Mouse (Mus musculus): ENCODE data around the gene Pla2g4b. TPM values are rescaled to one million over a fixed set of nuclear protein-coding genes. Genes with fewer than 3 reads are reported as not detected.

Gene Pla2g4b
- total RNA-seq, 1 experiment from 2014 or later = 3.4 TPM

DNA sequence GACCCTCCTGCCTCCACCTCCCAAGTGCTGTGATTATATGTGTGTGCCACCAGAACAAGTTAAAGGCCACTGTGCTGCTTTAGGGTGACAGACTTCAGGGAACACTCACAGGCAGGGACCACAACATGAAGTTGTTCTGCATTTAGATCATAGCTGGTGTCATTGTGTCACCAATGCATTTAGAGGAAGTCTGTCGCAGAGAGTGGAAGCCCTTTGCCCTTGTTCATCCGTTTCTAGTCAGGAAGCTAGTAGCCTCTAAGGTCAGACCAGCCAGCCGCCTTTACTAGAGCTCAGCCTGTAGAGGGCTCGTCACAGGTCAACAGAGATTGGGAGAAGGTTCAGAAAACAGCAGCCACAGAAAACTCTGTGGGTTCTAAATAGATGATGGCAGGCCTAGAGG, 24.5 kb upstream of the Pla2g4b start:
- peak; percentile 77 to 84 for ATAC-seq (replicated peaks in 1 of 2; ENCODE audit: insufficient read depth in 1 of 2, low FRiP score in 2 of 2, low TSS enrichment in 1 of 2, low read depth in 1 of 2, poor library complexity in 2 of 2, severe bottlenecking in 2 of 2)

DNA sequence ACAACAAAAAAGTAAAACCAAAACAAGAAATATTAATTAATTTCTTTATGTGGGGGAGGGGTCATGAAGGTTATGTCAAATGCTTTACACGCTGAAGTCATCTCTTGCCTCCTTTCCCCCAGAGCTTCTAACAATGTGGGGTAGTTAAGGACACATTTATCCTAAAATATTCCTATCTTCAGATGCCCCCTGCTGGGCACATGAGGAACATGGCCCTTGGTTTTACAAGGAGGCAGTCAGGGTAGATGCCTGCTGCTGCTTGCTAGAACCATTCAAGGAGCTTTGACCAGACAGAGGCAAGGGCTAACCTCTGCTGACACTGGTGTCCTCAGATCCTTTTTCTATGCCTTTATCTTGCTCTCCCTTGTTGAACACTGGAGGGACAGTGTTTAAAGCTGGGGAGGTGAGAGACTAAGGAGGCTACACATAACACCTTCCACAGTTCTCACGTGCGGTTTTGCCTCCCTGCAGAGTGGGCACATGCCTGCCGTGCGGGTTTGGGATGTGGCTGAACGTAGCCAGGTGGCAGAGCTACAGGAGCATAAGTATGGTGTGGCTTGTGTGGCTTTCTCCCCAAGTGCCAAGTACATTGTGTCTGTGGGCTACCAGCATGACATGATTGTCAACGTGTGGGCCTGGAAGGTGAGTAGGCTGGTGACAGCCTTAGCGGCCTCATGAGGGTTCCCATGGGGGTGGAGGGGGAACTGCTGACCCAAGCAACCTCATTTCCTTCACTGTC, 21.6 kb upstream of the Pla2g4b start:
- peak in 1 of 2 experiments; percentile 30; a peak in 1 of 4 replicates for ATAC-seq (replicated peaks in 1 of 2; ENCODE audit: insufficient read depth in 1 of 2, low FRiP score in 2 of 2, low TSS enrichment in 1 of 2, low read depth in 1 of 2, poor library complexity in 2 of 2, severe bottlenecking in 2 of 2)

DNA sequence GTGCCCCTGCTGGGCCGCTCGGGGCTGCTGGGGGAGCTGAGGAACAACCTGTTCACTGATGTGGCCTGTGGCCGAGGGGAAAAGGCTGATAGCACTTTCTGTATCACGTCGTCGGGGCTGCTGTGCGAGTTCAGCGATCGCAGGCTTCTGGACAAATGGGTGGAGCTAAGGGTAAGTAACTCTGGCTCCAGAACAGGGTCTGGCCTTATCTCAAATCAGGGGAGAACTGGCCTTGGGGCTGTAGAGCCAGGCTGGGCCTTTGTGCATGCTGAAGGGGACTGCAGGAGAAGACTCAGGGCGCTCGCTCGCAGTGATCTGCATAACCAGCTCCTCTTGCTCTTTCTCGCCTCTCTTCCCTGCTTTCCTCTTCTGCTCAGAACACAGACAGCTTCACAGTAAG, 20.3 kb upstream of the Pla2g4b start:
- no peak for ATAC-seq (replicated peaks in 1 of 2; ENCODE audit: insufficient read depth in 1 of 2, low FRiP score in 2 of 2, low TSS enrichment in 1 of 2, low read depth in 1 of 2, poor library complexity in 2 of 2, severe bottlenecking in 2 of 2)

DNA sequence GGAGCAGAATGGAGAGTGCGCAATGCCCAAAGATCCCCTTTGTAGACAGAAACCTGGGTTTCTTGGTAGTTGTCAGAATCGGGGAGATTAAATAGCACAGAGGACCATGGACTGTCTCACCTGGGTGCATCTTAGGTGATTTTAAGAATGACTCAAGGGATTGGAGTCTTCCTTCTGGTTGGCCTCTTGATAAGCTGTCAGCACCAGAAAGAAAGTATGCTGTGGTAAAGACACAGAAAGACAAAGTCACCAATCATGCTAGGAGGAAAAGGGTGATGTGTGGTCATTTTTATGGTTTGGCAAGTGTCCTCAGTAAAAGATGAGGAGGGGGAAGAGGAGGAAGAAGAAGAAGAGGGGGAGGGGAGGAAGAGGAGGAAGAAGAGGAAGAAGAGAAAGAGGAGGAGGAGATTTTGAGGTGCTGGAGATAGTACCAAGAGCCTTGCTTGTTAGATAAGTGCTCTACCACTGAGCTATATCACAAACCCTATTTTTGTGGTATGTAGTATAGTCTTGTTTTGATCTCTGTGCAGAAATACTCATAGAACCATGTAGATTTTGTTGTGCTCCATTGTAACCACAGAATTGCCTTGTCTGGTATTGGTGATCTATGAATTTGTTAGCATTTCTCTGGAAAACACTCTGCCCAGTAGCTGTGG, 19.3 kb upstream of the Pla2g4b start:
- ATAC-seq (replicated peaks in 1 of 2; ENCODE audit: insufficient read depth in 1 of 2, low FRiP score in 2 of 2, low TSS enrichment in 1 of 2, low read depth in 1 of 2, poor library complexity in 2 of 2, severe bottlenecking in 2 of 2) = no peak

DNA sequence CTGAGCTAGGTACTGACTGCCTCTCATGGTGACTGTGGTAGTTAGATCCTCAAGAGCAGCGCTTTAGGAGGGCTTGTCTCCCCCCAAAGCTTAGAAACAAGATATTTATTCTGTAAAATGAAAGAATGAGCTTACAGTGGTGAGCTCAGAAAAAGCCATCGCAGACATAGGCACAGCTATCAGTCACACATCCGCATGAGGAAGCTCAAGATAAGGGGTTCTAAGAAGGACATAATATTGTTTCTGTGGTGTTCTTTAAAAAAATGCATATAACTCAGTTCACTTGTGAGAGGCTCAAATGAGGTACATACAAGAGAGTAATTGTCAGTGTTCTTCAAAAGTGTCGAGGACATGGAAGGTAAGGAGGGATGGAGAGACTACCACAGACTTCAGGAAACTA, 17.3 kb upstream of the Pla2g4b start:
- ATAC-seq (replicated peaks in 1 of 2; ENCODE audit: insufficient read depth in 1 of 2, low FRiP score in 2 of 2, low TSS enrichment in 1 of 2, low read depth in 1 of 2, poor library complexity in 2 of 2, severe bottlenecking in 2 of 2) = no peak

DNA sequence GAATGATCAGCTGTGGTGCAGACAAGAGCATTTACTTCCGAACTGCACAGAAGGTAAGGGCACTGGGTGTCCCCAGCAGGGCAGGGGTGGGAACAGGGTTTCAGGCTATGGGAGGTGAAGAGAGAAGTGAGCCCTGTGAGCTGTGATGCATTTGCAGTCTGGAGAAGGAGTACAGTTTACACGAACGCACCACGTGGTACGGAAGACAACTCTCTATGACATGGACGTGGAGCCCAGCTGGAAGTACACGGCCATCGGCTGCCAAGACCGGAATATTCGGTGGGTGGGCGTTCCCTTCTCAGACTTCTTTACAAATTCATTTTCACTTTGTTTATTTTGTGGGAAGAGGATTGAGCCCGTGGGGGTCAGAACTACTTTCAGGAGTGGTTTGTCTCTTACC, 15.6 kb upstream of the Pla2g4b start:
- no peak for ATAC-seq (replicated peaks in 1 of 2; ENCODE audit: insufficient read depth in 1 of 2, low FRiP score in 2 of 2, low TSS enrichment in 1 of 2, low read depth in 1 of 2, poor library complexity in 2 of 2, severe bottlenecking in 2 of 2)

DNA sequence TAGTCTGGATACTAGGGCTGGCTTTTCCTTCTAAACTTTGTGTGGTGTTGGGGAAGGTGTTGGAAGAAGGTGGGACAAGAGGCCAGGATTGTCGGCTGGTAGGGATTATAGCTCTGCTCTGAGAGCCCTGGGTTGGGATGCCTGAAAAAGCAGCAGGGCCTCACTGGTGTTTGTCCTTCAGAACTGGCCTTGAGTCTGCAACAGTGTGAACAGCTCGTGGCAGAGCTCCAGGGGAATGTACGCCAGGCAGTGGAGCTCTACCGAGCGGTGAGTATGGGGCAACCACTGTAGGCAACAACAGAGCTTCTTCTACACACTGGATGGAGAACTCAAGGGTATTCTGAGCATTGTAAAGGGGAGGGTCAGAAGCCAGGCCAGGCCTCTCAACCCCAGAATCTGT, 8.9 kb upstream of the Pla2g4b start:
- ATAC-seq (replicated peaks in 1 of 2; ENCODE audit: insufficient read depth in 1 of 2, low FRiP score in 2 of 2, low TSS enrichment in 1 of 2, low read depth in 1 of 2, poor library complexity in 2 of 2, severe bottlenecking in 2 of 2) = no peak

DNA sequence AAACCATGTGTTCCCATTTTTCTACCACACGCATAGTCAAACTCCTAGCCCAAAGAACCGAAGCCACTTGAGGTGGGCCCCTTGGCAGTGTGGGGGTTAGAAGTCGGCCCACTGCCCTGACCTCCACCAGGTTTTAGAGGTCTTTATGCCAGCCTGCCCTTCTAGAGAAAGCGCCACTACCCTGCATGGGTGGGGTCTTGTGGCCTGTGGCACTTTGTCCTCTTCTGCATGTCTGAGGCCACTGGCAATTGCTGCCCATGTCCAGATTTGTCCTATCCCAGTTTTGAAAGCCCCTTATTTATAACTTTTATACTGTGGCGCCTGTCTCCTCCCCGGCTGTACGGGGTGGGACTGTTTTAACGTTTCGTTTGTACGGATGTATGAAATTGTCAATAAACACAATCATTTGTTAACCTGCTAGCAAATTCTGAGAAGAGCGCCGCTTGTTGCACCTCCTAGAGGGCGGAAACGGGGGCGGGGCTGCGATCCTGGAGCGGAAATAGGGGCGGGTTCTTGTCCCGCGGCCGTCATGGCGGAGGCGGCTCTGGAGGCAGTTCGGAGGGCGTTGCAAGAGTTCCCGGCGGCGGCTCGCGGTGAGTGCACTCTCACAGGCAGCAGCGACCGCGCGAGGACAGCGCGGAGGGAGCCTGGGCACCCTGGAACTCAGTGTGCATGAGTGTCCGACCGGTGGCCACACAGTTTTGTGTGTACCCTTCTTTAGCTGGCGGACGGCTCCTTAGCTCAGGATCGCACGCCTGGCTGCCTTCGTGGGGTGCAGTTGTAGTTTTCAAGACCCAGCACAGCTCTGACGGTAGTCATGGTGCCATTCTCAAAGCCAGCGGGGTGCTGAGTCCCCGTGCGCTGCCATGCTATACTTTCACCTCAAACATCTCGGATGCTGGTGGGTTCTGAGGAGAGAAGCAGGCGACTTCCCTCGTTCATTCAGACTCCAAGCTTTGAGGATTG, 6.0 kb upstream of the Pla2g4b start, which contains the start of the genes Jmjd7 and Gm28042:
TSS of gene Jmjd7 (plus strand) at position 500 of the 966 bp plus-strand sequence.
TSS of gene Gm28042 (plus strand) at position 510 of the 966 bp plus-strand sequence.
- ATAC-seq (replicated peaks in 1 of 2; ENCODE audit: insufficient read depth in 1 of 2, low FRiP score in 2 of 2, low TSS enrichment in 1 of 2, low read depth in 1 of 2, poor library complexity in 2 of 2, severe bottlenecking in 2 of 2) = peak; percentile 91 to 93

DNA sequence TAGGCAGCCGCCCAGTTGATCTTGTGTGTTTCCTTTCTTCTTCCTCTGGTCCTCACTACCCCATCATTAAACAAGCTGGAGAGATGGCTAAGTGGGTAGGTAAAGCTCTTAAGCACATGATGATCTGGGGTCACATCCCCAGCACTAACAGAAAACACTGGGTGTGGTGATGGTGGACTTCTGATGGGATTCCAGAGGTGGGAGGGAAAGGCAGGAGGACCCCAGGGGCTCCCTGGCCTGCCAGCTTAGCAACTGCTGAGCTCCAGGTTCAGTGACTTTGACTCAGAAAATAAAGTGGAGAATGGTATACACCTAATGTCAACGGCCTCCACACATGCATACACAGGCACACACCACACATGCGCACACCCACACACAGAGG, 5.3 kb upstream of the Pla2g4b start:
- 0 out of 4 replicates have a peak, but pooled peaks of 1 of the 2 experiments have one; percentile 8 for ATAC-seq (replicated peaks in 1 of 2; ENCODE audit: insufficient read depth in 1 of 2, low FRiP score in 2 of 2, low TSS enrichment in 1 of 2, low read depth in 1 of 2, poor library complexity in 2 of 2, severe bottlenecking in 2 of 2)

DNA sequence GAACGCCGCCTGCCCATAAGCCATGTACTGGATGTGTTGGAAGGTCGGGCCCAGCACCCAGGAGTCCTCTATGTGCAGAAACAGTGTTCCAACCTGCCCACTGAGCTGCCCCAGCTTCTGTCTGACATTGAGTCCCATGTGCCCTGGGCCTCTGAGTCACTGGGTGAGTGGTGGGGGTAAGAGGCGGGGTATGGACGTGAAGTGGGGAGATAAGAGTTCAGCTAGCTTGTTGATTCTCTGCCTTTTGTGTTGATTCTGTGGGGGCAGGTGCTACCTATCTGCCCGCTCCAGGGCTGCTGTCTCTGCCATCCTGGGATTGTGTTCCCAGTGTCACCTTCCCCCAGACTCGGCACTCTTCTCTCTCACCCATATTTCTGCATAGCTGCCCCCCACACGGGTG, 2.8 kb upstream of the Pla2g4b start:
- no peak for ATAC-seq (replicated peaks in 1 of 2; ENCODE audit: insufficient read depth in 1 of 2, low FRiP score in 2 of 2, low TSS enrichment in 1 of 2, low read depth in 1 of 2, poor library complexity in 2 of 2, severe bottlenecking in 2 of 2)

DNA sequence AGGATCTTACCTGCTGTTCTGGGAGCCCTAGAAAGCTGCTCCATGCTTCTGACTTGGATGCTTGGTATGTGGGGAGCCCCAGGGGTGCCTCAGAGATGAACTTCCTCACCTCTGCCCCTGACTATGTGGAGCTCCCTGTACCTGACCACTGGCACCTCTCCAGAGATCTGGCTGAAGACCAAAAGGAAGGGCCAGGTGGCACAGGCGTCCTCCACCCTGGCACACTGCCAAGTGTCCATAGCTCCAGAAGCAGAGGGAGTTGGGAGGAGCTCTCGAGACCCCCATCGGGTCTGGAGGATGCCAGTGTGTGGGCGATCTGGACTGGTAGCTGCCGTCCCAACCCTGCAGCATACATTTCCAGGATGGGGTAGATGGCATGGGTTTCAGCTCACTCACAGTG, 509 bp downstream of the Pla2g4b start:
- ATAC-seq (replicated peaks in 1 of 2; ENCODE audit: insufficient read depth in 1 of 2, low FRiP score in 2 of 2, low TSS enrichment in 1 of 2, low read depth in 1 of 2, poor library complexity in 2 of 2, severe bottlenecking in 2 of 2) = 0 out of 4 replicates have a peak, but pooled peaks of 1 of the 2 experiments have one; percentile 8

DNA sequence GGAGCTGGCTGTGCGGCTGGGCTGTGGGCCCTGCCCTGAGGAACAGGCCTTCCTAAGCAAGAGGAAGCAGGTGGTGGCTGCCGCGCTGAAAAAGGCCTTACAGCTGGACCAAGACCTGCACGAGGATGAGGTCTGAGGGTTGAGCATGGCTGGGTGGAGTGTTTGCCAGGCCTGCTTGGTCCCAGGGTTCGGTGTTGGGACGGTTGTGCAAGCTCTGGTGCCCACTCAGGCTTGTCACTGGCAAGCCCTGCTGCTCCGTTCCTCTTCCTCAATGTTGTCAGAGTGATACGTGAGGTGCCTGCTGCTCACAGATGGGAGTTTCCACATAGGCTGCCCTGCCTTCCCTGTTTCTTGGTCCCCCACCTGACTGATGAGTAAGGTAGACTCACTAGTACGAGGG, 4.5 kb downstream of the Pla2g4b start:
- ATAC-seq (replicated peaks in 1 of 2; ENCODE audit: insufficient read depth in 1 of 2, low FRiP score in 2 of 2, low TSS enrichment in 1 of 2, low read depth in 1 of 2, poor library complexity in 2 of 2, severe bottlenecking in 2 of 2) = peak; percentile 50 to 55; a peak in 3 of 4 replicates

DNA sequence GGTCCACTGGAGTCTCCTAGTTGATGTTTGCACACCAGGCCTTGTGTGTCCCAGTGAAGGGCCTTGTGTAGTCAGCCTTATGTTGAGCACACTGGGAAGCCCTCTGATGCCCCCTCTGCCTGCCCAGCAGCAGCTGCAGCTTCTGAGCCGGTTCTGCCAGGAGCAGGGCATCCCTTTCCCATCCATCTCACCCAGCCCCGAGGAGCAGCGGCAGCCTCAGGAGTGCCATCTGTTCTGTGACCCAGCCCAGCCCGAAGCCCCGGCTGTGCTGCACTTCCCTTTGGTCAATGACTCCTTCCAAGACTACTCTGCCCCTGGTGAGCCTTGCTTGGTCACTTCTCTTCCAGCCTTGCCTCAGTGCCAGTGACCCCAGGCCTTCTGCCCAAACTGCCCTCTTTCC, 7.8 kb downstream of the Pla2g4b start:
- ATAC-seq (replicated peaks in 1 of 2; ENCODE audit: insufficient read depth in 1 of 2, low FRiP score in 2 of 2, low TSS enrichment in 1 of 2, low read depth in 1 of 2, poor library complexity in 2 of 2, severe bottlenecking in 2 of 2) = no peak

DNA sequence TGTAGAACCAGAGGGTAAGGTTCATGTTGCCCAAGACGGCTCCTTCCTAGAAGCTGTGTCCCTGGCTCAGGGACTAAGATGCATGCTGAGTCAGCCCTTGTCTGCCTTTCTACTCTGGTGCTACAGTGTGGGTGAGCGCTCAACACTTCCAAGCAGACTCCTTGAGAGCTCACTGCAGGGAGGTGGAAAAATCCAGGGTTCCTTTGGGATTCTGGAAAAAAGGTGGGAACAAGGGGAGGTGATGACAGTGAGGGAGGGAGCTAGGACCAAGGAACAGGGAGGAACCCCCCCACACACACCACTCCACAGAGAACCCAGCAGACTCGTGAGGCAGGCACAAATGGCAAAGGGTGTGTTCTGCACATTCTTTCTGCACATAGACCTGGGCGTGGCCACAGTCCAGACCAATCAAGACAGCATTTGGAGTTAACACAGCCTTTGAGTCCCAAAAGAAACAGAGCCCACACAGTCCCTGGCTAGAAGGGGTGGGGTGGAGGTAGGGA, 10.9 kb downstream of the Pla2g4b start:
- ATAC-seq (replicated peaks in 1 of 2; ENCODE audit: insufficient read depth in 1 of 2, low FRiP score in 2 of 2, low TSS enrichment in 1 of 2, low read depth in 1 of 2, poor library complexity in 2 of 2, severe bottlenecking in 2 of 2) = no peak; a peak in 1 of 4 replicates

DNA sequence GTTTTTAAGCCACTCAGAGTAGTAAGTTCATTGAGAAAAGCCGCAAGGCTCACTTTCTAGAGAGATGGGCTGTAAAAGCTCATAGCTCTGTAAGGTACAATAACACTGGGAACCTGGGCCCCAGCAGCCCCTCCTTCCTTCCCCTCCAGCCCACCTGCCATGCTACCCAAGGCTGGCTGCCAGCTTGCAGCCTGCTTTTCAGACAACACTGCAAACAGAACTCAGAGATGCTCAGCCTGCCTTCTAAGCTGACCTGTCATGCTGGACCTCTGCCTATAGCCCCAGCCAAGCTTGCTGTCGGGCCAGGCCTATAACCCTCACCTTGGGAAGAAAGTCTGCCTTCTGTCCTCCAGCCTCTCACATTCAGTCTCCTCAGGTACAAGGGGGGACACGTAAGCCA, 11.5 kb downstream of the Pla2g4b start:
- no peak for ATAC-seq (replicated peaks in 1 of 2; ENCODE audit: insufficient read depth in 1 of 2, low FRiP score in 2 of 2, low TSS enrichment in 1 of 2, low read depth in 1 of 2, poor library complexity in 2 of 2, severe bottlenecking in 2 of 2)

DNA sequence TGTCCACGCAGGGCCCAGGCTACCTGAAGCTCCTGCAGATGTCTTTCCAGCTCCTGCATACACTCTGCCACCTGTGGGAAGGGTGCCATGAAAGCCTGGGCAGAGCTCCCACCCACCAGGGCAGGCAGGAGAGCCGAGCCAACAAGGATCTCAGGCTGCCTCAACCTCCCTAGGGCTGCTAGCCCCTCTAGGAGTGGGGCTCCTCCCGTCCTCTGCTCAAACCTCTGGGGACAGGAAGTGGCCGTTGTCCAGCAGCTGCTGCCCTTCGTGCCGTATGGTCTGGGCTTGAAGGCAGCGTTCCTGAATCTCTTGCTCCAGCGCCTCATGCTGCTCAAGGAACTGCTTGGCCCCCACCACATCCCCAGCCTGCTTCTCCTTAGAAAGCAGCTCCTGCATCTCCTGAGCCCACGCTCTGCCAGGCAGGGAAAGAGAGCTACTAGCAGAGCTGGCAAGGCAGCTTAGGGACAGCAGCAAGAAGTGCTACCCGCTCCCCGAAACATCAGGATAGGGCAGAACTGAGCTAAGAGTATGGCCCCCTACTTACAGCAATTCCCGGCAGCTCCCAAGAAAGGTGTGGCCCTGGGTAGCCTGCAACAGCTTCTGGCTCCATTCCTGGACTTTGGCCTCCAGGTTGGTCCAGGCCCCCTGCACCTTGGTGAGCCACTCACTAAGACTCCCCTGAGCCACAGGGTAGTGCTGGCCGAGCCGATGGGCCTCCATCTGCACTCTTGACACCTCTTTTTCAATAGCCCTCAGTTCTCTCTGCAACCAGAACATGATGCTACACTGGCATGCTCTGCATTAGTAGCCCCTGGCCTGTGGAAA, 13.5 kb downstream of the Pla2g4b start:
- no peak for ATAC-seq (replicated peaks in 1 of 2; ENCODE audit: insufficient read depth in 1 of 2, low FRiP score in 2 of 2, low TSS enrichment in 1 of 2, low read depth in 1 of 2, poor library complexity in 2 of 2, severe bottlenecking in 2 of 2)

DNA sequence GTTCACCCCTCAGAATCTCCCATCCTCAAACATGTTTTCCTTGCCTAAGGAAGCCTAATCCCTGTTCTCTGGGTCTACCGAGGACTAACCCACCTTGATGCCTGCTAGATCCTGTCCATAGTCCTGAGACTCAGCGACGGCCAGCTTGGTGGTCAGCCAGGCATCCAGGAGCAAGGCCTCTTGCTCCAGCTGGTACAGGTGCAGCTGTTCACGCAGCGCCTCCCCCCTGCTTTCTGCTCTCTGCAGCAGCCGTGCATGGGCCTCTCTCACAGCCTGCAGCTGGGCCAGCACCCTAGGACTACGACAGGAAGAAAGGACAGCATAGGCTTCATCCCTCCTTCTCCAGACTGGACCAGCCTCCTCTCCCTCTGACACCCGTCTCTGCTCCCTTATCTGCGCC, 15.0 kb downstream of the Pla2g4b start:
- ATAC-seq (replicated peaks in 1 of 2; ENCODE audit: insufficient read depth in 1 of 2, low FRiP score in 2 of 2, low TSS enrichment in 1 of 2, low read depth in 1 of 2, poor library complexity in 2 of 2, severe bottlenecking in 2 of 2) = no peak
